32 mouse cellular contexts compared by ENCODE assay signal in the genomic region with DNA sequence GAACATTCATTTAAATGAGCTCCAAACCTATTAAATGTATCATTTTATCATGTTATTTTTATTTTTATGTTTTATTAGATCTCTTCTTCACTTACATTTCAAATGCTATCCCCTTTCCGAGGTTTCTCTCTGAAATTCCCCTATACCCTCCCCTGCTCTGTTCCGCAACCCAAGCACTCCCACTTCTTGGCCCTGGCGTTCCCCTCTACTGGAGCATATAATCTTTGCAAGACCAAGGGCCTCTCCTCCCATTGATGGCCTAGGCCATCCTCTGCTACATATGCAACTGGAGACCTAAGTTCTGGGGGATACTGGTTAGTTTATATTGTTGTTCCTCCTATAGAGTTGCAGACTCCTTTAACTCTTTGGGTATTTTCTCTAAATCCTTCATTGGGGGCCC.
"Had no signal": no experiment of that assay in that cellular context is flagged by ENCODE, and none has a peak within 500 bp of the region (broad histone marks: within the 10 kb centered on the region; RNA-seq: fewer than 3 reads in every experiment).

No protein-coding gene starts in this region.

- H3K27ac ChIP-seq: heart, adult 2 months; heart, embryonic 10.5 days; heart, embryonic 13.5 days; heart, embryonic 15.5 days; hindbrain, embryonic 10.5 days; hindbrain, embryonic 12.5 days; hindbrain, embryonic 13.5 days; hindbrain, embryonic 14.5 days; hindbrain, embryonic 15.5 days; hindbrain, postnatal 0 days; intestine, embryonic 15.5 days; layer of hippocampus, adult 2 months; left cerebral cortex, adult 2 months had no signal

- H3K4me2 ChIP-seq: heart, embryonic 11.5 days; heart, embryonic 12.5 days; heart, embryonic 13.5 days; heart, embryonic 15.5 days; hindbrain, embryonic 12.5 days; hindbrain, embryonic 13.5 days; hindbrain, embryonic 14.5 days; hindbrain, embryonic 15.5 days; intestine, embryonic 15.5 days had no signal

- DNase-seq: heart, adult 18-20 months; heart, adult 2 months; heart, postnatal 10 days; heart, postnatal 14 days; heart, postnatal 36 days; heart, postnatal 4 days; kidney, adult 18-20 months; kidney, adult 2 months; kidney, adult 8-10 months; kidney, adult 9 months; kidney, postnatal 10 days; kidney, postnatal 14 days; layer of hippocampus, adult 9-11 months; layer of hippocampus, postnatal 36 days had no signal

- H3K4me1 ChIP-seq: heart, embryonic 10.5 days; heart, embryonic 12.5 days; heart, embryonic 13.5 days; heart, embryonic 15.5 days; hindbrain, embryonic 10.5 days; hindbrain, embryonic 12.5 days; hindbrain, embryonic 13.5 days; hindbrain, embryonic 15.5 days; intestine, embryonic 15.5 days had no signal

- H3K36me3 ChIP-seq: heart, embryonic 10.5 days; heart, embryonic 12.5 days; heart, embryonic 13.5 days; heart, embryonic 15.5 days; hindbrain, embryonic 10.5 days; hindbrain, embryonic 12.5 days; hindbrain, embryonic 13.5 days; hindbrain, embryonic 15.5 days; intestine, embryonic 15.5 days had no signal

- H3K9ac ChIP-seq: heart, embryonic 12.5 days; heart, embryonic 13.5 days; heart, embryonic 15.5 days; hindbrain, embryonic 12.5 days; hindbrain, embryonic 13.5 days; hindbrain, embryonic 14.5 days; hindbrain, embryonic 15.5 days; intestine, embryonic 15.5 days had no signal

- H3K9me3 ChIP-seq: heart, embryonic 10.5 days; heart, embryonic 12.5 days; heart, embryonic 13.5 days; heart, embryonic 15.5 days; hindbrain, embryonic 10.5 days; hindbrain, embryonic 12.5 days; hindbrain, embryonic 13.5 days; hindbrain, embryonic 15.5 days; intestine, embryonic 15.5 days had no signal

- ATAC-seq: hindbrain, embryonic 16.5 days; hindbrain, postnatal 0 days; inflammation-experienced regulatory T-cells, adult 6 months; intestine, embryonic 15.5 days; intestine, embryonic 16.5 days; intestine, postnatal 0 days had no signal

- H3K4me3 ChIP-seq: heart, adult 2 months; heart, embryonic 10.5 days; heart, embryonic 12.5 days; heart, embryonic 13.5 days; heart, embryonic 15.5 days; hindbrain, embryonic 10.5 days; hindbrain, embryonic 12.5 days; hindbrain, embryonic 13.5 days; hindbrain, embryonic 15.5 days; intestine, embryonic 15.5 days; layer of hippocampus, adult 2 months; left cerebral cortex, adult 2 months had no signal

- H3K27me3 ChIP-seq: heart, embryonic 12.5 days; heart, embryonic 13.5 days; heart, embryonic 15.5 days; hindbrain, embryonic 12.5 days; hindbrain, embryonic 13.5 days; hindbrain, embryonic 15.5 days; intestine, embryonic 15.5 days had no signal
